Mouse (Mus musculus): ENCODE measurements at regions not wholly inside any gene's neighbourhood (a gene's known extent, or its start where the extent isn't known, plus 50 kb on each side); places are given as distances from the start of the nearest gene placed in this dataset.
A peak's percentile ranks its signal among the peaks of the same experiment; 100 is the strongest.

DNA sequence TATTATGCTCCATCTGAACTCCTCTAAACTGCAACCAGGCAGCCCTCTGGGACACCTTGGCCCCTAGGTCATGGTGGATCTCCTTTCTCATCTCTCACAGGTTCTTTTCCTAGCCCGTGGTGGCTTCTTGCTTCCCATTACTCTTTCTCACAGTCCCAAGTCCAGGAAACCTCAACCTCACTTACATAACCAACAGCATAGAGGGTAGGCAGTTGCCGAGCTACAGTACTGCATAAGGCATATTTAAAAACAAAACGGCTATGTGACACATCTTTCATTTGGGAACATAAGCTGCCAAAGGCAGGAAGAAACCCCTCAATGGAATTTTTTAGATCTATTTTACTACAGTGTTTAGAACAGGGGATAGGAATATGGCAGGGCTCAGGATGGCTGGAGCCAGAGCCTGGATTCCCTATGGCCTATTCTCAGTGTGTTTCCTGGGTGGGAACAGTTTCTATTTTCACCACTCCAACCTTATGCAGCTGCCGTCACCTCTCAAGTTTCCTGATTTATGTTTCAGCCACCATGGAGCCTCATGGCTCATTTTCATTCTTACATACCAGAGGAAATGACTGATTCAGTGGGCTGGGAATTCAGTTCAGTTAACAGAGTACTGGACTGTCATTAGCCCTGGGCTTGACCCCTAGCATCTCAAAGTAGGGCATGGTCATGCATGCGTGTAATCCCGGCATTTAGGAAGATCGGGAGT is 726.9 kb upstream of the Lrrc6 start:
- POLR2A ChIA-PET: interaction anchor here (0.6 to 1.0 kb wide), 3 partner anchors 26 to 92 kb away, joined by 3 read pairs; no protein-coding TSS in a partner anchor

DNA sequence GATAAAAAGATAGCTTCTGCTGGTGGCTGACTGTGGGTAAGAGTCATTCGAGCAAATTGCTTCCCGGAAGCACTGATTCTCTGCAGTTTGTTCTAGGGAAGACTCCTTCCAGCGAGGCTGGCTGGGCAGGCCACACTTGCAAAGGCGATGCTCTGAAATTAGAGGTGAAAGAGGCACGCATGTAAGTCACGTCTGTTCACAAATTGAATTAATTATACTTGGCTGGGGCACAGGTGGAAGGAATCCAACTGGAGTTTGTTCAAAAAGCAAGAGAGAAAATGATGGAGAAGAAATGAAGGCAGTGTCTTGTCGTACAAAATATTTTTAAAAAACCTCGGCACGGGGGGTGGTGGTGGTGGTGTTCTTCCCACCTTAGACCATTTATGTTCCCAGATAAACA is 726.2 kb upstream of the Lrrc6 start:
- in situ Hi-C loops (cut with MboI; ENCODE audit: low pct_unique_long_range_greater_than_20kb): loop anchor here (5.0 kb wide), 1 partner anchor 135 kb away; no protein-coding TSS in a partner anchor
- POLR2A ChIA-PET: interaction anchor here (0.6 to 0.9 kb wide), 2 partner anchors 47 to 93 kb away, joined by 3 read pairs; no protein-coding TSS in a partner anchor
- ATAC-seq (no peak), DNase-seq (ENCODE audit: low read depth, low spot score) (no peak)
- no peak for TF ChIP-seq CTCF (IDR thresholded peaks at IDR 0.05)
- no peaks in the 10 kb centered on the region for H3K27me3 ChIP-seq
- CTCF ChIA-PET: interaction anchor here (1.5 kb wide), 1 partner anchor 8 kb away, joined by 4 read pairs; no protein-coding TSS in a partner anchor

More for the DNA sequence above, 726.9 kb upstream of the Lrrc6 start:
- no peaks in the 10 kb centered on the region for H3K27me3 ChIP-seq
- no peak for TF ChIP-seq CTCF (IDR thresholded peaks at IDR 0.05)
- CTCF ChIA-PET: interaction anchor here (1.5 kb wide), 1 partner anchor 9 kb away, joined by 4 read pairs; no protein-coding TSS in a partner anchor
- DNase-seq (ENCODE audit: low read depth, low spot score): peak; percentile 65
- in situ Hi-C loops (cut with MboI; ENCODE audit: low pct_unique_long_range_greater_than_20kb): loop anchor here (5.0 kb wide), 1 partner anchor 135 kb away; no protein-coding TSS in a partner anchor
- peak; percentile 83 for ATAC-seq

Data from Patski (cell line).